Mouse (Mus musculus) hindbrain, embryonic 12.5 days (tissue): ENCODE measurements around the gene Il11ra1. TPM values are rescaled to one million over a fixed set of nuclear protein-coding genes. Genes with fewer than 3 reads are reported as not detected.
"Not testable (repeated sequence)": the region's sequence is repeated elsewhere in the genome, so short reads cannot be mapped to it uniquely, and the experiment has no call there.

ENCODE experiments used
- ATAC-seq: fragments of 200-750 bp; cut with Nextera tagmentation; 2 replicates; pipeline ENCODE4 v1.8.0; 2017; ENCODE audit warnings: moderate TSS enrichment; ENCODE audit not compliant: low FRiP score
- H3K27ac ChIP-seq: fragments of 300-500 bp; sonication (generic); 2 replicates; pipeline ENCODE4 v1.5.1; 2016; ENCODE audit warnings: mild to moderate bottlenecking
- H3K27me3 ChIP-seq: fragments of 300-500 bp; sonication (generic); 2 replicates; pipeline ENCODE4 v1.6.1; 2016; ENCODE audit warnings: mild to moderate bottlenecking
- H3K36me3 ChIP-seq: fragments of 300-500 bp; sonication (generic); 2 replicates; pipeline ENCODE4 v1.6.1; 2016; ENCODE audit warnings: mild to moderate bottlenecking
- H3K4me1 ChIP-seq: fragments of 300-500 bp; sonication (generic); 2 replicates; pipeline ENCODE4 v1.6.1; 2016
- H3K4me2 ChIP-seq: fragments of 300-500 bp; sonication (generic); replicated peaks from 2 replicates; pipeline ENCODE4 v1.6.1; 2016; ENCODE audit warnings: mild to moderate bottlenecking
- H3K4me3 ChIP-seq: fragments of 300-500 bp; sonication (generic); 2 replicates; pipeline ENCODE4 v1.5.1; 2016; ENCODE audit warnings: mild to moderate bottlenecking
- H3K9ac ChIP-seq: fragments of 300-500 bp; sonication (generic); 2 replicates; pipeline ENCODE4 v1.6.1; 2016; ENCODE audit warnings: mild to moderate bottlenecking, moderate library complexity
- H3K9me3 ChIP-seq: fragments of 300-500 bp; sonication (generic); replicated peaks from 2 replicates; pipeline ENCODE4 v1.6.1; 2016; ENCODE audit warnings: mild to moderate bottlenecking
- WGBS: fragments of 180-500 bp; shearing (Covaris S2); methylation state at CpG from one replicate; pipeline ENCODE4 v1.1.7; 2016; 5-methylcytosine and 5-hydroxymethylcytosine counted together
- polyA plus RNA-seq: library from polyadenylated mRNA; unstranded; fragments of >200 nt; fragmentation: Nextera tagmentation; extraction: Ambion mirVana; gene quantifications from 2 replicates; pipeline ENCODE4 v1.2.1, GENCODE M21; 2016

The Il11ra1 gene
- polyA plus RNA-seq, 1 experiment from 2014 or later, result 125 TPM

- 89% methylated on average over 4 of the region's 4 CpGs for WGBS
- H3K36me3 ChIP-seq, result 0 out of 2 replicates have a peak, but pooled peaks cover 3% of the 10 kb centered on the region
- ATAC-seq, result no peak
- peaks cover 41% of the 10 kb centered on the region for H3K4me1 ChIP-seq
- no peaks in the 10 kb centered on the region for H3K9me3 ChIP-seq
- H3K4me2 ChIP-seq, result no peak overlapping the region
- H3K9ac ChIP-seq, result no peak overlapping the region
- no peak overlapping the region for H3K27ac ChIP-seq
- no peak overlapping the region for H3K4me3 ChIP-seq
- no peaks in the 10 kb centered on the region for H3K27me3 ChIP-seq
Measured at GRCm38 (mm10) chr4:41758701-41759100, 58.9 kb downstream of the Il11ra1 start.

- Histone ChIP-seq H3K27ac (no peak overlapping the region), H3K9ac (no peak overlapping the region), H3K9me3 (no peaks in the 10 kb centered on the region)
Measured at GRCm38 (mm10) chr4:41759206-41759605, 59.4 kb downstream of the Il11ra1 start.

GRCm38 (mm10) chr4:41759656-41760287, 60.0 kb downstream of the Il11ra1 start:
- Histone ChIP-seq H3K9me3 (no peaks in the 10 kb centered on the region), H3K27me3 (no peaks in the 10 kb centered on the region), H3K27ac (peak overlapping the region; percentile 73), H3K36me3 (0 out of 2 replicates have a peak, but pooled peaks cover 3% of the 10 kb centered on the region), H3K4me3 (peak overlapping the region; percentile 39), H3K4me2 (peak overlapping the region; percentile 58), H3K9ac (peak overlapping the region; percentile 62; the same call in 1 of the 2 replicates), H3K4me1 (peaks cover 39% of the 10 kb centered on the region)
- 39% methylated on average over 6 of the region's 6 CpGs for WGBS
- ATAC-seq, result no peak

More at GRCm38 (mm10) chr4:41759206-41759605, 59.4 kb downstream of the Il11ra1 start:
- 0 out of 2 replicates have a peak, but pooled peaks cover 3% of the 10 kb centered on the region for H3K36me3 ChIP-seq
- no peak overlapping the region for H3K4me2 ChIP-seq
- 88% methylated on average over 9 of the region's 9 CpGs for WGBS
- ATAC-seq, result no peak
- peaks cover 41% of the 10 kb centered on the region for H3K4me1 ChIP-seq
- H3K27me3 ChIP-seq, result no peaks in the 10 kb centered on the region
- no peak overlapping the region for H3K4me3 ChIP-seq

- Histone ChIP-seq H3K4me3 (peak overlapping the region; percentile 39), H3K36me3 (0 out of 2 replicates have a peak, but pooled peaks cover 3% of the 10 kb centered on the region), H3K4me2 (peak overlapping the region; percentile 58), H3K27ac (peak overlapping the region; percentile 73), H3K27me3 (no peaks in the 10 kb centered on the region), H3K9ac (peak overlapping the region; percentile 62), H3K9me3 (no peaks in the 10 kb centered on the region), H3K4me1 (peaks cover 36% of the 10 kb centered on the region)
- WGBS, result 1% methylated on average over 15 of the region's 15 CpGs
- ATAC-seq, result peak; percentile 84
Measured at GRCm38 (mm10) chr4:41760288-41760721, 60.5 kb downstream of the Il11ra1 start.

- H3K4me2 ChIP-seq, result peak overlapping the region; percentile 58
- H3K9me3 ChIP-seq, result no peaks in the 10 kb centered on the region
- peak overlapping the region; percentile 39 for H3K4me3 ChIP-seq
- H3K36me3 ChIP-seq, result 0 out of 2 replicates have a peak, but pooled peaks cover 3% of the 10 kb centered on the region
- peaks cover 36% of the 10 kb centered on the region for H3K4me1 ChIP-seq
- 83% methylated on average over 4 of the region's 4 CpGs for WGBS
- no peaks in the 10 kb centered on the region for H3K27me3 ChIP-seq
- H3K27ac ChIP-seq, result peak overlapping the region; percentile 73
- peak overlapping the region; percentile 62 for H3K9ac ChIP-seq
- ATAC-seq, result 0 out of 2 replicates have a peak, but pooled peaks have one; percentile 32
Measured at GRCm38 (mm10) chr4:41760911-41761310, 61.1 kb downstream of the Il11ra1 start.

- Histone ChIP-seq H3K27ac (peak overlapping the region; percentile 73), H3K36me3 (0 out of 2 replicates have a peak, but pooled peaks cover 5% of the 10 kb centered on the region), H3K9ac (no peak overlapping the region), H3K4me1 (peaks cover 30% of the 10 kb centered on the region), H3K4me3 (peak overlapping the region; percentile 39), H3K4me2 (peak overlapping the region; percentile 58), H3K9me3 (no peaks in the 10 kb centered on the region), H3K27me3 (no peaks in the 10 kb centered on the region)
- ATAC-seq, result no peak
Measured at GRCm38 (mm10) chr4:41761680-41762079, 61.9 kb downstream of the Il11ra1 start.

GRCm38 (mm10) chr4:41762099-41762687, 62.4 kb downstream of the Il11ra1 start:
- peak overlapping the region; percentile 73 for H3K27ac ChIP-seq
- no peak for ATAC-seq
- H3K4me2 ChIP-seq, result peak overlapping the region; percentile 58
- 0 out of 2 replicates have a peak, but pooled peaks cover 6% of the 10 kb centered on the region for H3K36me3 ChIP-seq
- peak overlapping the region; percentile 41; the same call in 1 of the 2 replicates for H3K9ac ChIP-seq
- H3K9me3 ChIP-seq, result no peaks in the 10 kb centered on the region
- H3K4me3 ChIP-seq, result peak overlapping the region; percentile 39; the same call in 1 of the 2 replicates
- no peaks in the 10 kb centered on the region for H3K27me3 ChIP-seq
- 36% methylated on average over 8 of the region's 8 CpGs for WGBS
- peaks cover 30% of the 10 kb centered on the region for H3K4me1 ChIP-seq

DNA sequence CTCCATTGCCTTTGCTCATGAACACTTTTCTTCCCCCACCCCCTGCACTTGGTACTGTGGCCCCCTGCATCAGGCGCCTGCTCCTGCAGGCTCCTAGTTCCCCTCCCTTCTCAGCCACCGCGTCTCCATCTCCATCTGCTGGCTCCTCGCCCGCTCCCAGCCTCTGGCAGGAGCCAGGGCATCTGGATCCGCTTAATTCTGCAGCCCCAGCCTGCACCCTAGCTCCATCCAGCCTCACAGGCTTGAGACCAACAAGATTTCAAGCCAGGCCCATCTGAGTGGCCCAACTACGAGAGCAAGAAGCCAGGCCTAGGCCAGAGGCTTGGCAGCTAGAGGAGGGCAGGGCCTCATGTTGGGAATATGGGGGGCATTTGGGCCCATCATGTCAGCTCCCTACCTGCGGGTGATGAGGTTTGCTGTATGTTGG, 62.9 kb downstream of the Il11ra1 start:
- not testable (repeated sequence) for ATAC-seq, H3K36me3 ChIP-seq, H3K9me3 ChIP-seq, H3K27me3 ChIP-seq
- Histone ChIP-seq H3K9ac (peak overlapping the region; percentile 41), H3K4me1 (peaks cover 30% of the 10 kb centered on the region), H3K27ac (peak overlapping the region; percentile 73), H3K4me3 (peak overlapping the region; percentile 6; the same call in 1 of the 2 replicates), H3K4me2 (peak overlapping the region; percentile 58)
- 48% methylated on average over 8 of the region's 8 CpGs for WGBS

GRCm38 (mm10) chr4:41763176-41763575, 63.4 kb downstream of the Il11ra1 start:
- not testable (repeated sequence) for H3K27ac ChIP-seq, H3K36me3 ChIP-seq, H3K9me3 ChIP-seq, H3K9ac ChIP-seq, ATAC-seq, H3K4me3 ChIP-seq, H3K27me3 ChIP-seq
- Histone ChIP-seq H3K4me2 (peak overlapping the region; percentile 58; the same call in 1 of the 2 replicates), H3K4me1 (peaks cover 30% of the 10 kb centered on the region)
- WGBS, result 65% methylated on average over 5 of the region's 6 CpGs

- not testable (repeated sequence) for H3K4me2 ChIP-seq, H3K9ac ChIP-seq, H3K4me3 ChIP-seq, H3K9me3 ChIP-seq, H3K27ac ChIP-seq, ATAC-seq, H3K4me1 ChIP-seq, H3K36me3 ChIP-seq, H3K27me3 ChIP-seq
- 84% methylated on average over 10 of the region's 10 CpGs for WGBS
Measured at GRCm38 (mm10) chr4:41767301-41767700, 67.5 kb downstream of the Il11ra1 start.

- 5% methylated on average over 6 of the region's 16 CpGs for WGBS
- H3K9me3 ChIP-seq, H3K4me1 ChIP-seq, H3K27me3 ChIP-seq, ATAC-seq, H3K27ac ChIP-seq, H3K36me3 ChIP-seq, H3K9ac ChIP-seq: not testable (repeated sequence)
- H3K4me2 ChIP-seq, result peak overlapping the region; percentile 46
- H3K4me3 ChIP-seq, result peak overlapping the region; percentile 23
Measured at GRCm38 (mm10) chr4:41772946-41773345, 73.2 kb downstream of the Il11ra1 start.

GRCm38 (mm10) chr4:41773502-41773901, 73.7 kb downstream of the Il11ra1 start:
- Histone ChIP-seq H3K9ac (peak overlapping the region; percentile 69), H3K4me3 (peak overlapping the region; percentile 44), H3K27ac (peak overlapping the region; percentile 67; the same call in 1 of the 2 replicates), H3K4me2 (peak overlapping the region; percentile 51)
- H3K9me3 ChIP-seq, H3K27me3 ChIP-seq, H3K4me1 ChIP-seq, ATAC-seq, H3K36me3 ChIP-seq: not testable (repeated sequence)
- WGBS, result 1% methylated on average over 21 of the region's 25 CpGs
